Mouse (Mus musculus) cerebellum, postnatal 4 days (tissue): ENCODE data around the gene Mical2.
A peak's percentile ranks its signal among the peaks of the same experiment; 100 is the strongest.

ENCODE experiments used
- DNase-seq, 2 experiments: peaks; one replicate each; pipeline ENCODE4 v3.0.0; 2022; ENCODE audit warnings: low spot score in 2 of 2, mixed read lengths in 1 of 2

Gene Mical2

DNA sequence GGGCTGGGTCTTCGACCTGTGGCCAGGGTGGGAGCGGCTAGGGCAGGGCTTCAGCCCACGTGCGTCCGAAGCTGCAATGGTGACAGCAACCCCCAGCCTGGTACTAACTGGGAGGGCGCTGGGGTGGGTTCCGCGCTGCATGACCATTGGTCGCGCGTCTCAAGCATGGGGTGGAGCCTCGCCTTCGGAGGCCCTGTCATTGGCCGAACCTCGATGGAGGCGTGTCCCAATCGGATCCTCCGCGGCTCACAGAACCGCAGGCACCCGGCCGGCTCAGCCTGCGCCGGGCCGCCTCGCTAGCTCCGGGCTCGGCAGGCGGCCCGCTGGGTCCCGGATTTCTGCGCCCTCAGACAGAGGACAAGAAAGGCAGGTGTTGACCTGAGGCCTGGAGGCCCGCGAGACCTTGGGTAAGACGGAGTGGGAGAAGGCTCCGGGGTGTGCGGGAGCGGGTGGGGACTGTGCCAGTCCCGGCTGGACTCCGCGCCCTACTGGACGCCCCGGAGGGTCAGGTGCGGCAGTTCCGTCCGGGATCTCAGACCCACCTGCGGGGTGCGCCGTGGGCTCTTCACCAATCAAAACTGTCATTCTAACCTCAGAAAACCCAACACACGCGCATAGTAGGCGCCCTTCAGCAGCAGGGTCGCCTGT is at the start of gene Mical2:
Mical2 (plus strand) TSS at position 242 of the 648 bp plus-strand sequence.
- peak; percentile 60 to 84 for DNase-seq

DNA sequence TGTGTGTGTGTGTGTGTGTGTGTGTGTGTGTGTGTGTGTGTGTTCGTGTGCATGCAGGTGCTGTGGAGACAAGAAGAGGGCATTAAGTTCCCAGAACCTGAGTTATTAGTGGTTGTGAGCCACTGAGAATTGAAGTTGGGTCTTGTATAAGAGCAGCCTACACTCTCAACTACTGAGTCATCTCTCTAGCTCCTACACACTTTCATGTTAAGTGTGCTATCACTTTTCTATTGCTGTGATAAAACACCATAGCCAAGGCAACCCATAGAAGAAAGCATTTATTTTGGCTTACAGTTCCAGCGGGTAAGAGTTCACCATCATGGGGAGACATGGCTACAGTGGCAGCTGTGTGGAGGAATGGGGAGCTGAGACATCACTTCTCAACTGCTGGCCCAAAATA is 49.0 kb upstream of the Mical2 start:
- DNase-seq: no peak

- DNase-seq: peak; percentile 73 to 89
Measured at GRCm38 (mm10) chr7:112180235-112180705, 45.4 kb upstream of the Mical2 start.

- DNase-seq: peak; percentile 89 to 92
Measured at GRCm38 (mm10) chr7:112183258-112183841, 42.3 kb upstream of the Mical2 start.

GRCm38 (mm10) chr7:112184519-112185225 is 41.0 kb upstream of the Mical2 start:
- no peak for DNase-seq

DNA sequence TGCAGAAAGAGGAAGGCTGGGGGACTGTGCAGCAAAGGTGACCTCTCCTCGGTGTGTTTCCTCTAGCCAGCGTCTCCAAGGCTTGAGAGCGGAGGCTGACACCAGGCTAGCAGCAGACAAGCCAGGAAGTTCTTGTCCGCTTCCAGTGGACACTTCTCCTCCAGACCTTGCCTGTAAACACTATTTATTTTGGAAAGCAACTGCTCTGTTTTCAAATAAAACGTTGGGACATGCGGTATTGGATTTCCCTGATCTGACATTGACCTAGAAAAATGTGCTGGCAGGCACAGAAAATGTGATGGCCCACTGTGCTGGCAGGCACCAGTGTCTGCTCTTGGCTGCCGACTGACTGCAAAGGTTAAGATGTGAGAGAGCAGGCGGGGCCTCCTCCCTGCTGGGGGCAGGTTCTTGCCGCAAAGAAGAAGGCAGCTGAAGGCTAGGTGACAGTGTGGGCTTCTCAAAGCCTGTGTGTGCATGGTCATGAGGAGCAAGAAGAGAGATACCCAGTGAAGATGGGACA is 40.4 kb upstream of the Mical2 start:
- DNase-seq: no peak

- DNase-seq: no peak
Measured at GRCm38 (mm10) chr7:112186871-112187270, 38.8 kb upstream of the Mical2 start.

- no peak for DNase-seq
Measured at GRCm38 (mm10) chr7:112187536-112188459, 37.9 kb upstream of the Mical2 start.

- no peak for DNase-seq
Measured at GRCm38 (mm10) chr7:112192237-112192636, 33.4 kb upstream of the Mical2 start.

GRCm38 (mm10) chr7:112192778-112193177 is 32.9 kb upstream of the Mical2 start:
- DNase-seq: no peak

DNA sequence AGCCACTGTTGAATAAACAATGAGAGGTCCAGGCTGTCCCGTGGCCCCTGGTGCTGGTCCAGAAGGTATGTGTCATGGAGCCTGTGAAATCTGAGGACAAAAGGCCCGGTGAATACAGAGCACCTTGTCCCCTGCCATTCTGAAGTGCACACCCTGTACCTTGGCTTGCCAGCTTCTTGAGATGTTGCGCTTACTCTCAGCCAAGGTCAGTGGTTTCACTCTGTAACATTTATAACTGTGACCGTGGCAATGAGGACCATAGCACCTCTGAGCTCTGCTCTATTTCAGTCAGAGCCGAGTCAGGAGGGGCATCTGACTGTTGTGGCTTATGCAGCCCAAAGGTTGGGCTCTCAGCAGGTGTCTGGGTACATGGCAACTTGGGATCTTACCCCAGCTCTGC is 31.4 kb upstream of the Mical2 start:
- no peak for DNase-seq

DNA sequence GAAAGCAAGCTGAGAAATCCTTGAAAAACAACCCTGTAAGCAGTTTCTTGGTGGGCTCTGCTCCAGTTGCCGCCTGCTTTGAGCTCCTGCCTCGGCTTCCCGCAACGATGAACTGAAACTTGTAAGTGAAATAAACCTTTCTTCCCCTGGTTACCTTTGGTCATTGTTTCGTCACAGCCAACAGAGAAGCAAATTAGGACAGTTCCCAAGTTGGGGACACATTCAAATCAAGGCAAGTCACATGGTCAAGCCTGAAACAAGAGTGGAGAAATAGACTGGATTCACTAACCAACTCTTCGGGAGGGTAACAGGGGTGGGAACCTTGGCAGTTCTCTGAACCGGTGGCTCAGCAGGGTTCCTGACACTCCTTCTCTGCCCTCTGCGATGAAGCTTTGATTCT is 28.2 kb upstream of the Mical2 start:
- no peak for DNase-seq

DNA sequence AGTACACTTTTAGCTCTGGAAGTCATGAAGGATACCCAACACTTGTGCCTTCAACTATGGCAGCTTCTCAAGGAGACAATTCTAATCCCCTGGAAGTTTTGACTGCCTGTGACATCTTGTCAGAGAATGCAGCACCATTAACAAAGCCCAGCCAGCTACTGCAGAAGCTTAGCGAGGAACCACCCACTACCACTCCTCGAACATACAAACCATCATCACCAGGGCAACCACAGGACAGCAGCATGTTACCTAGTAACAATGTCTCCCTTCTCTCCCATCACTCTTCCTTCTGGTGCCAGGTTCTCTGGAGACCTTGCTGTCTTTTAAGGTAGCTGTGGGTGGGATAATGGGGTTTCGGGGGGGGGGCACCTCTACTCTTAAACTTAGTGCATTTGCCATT is 26.3 kb upstream of the Mical2 start:
- no peak for DNase-seq

GRCm38 (mm10) chr7:112200761-112201160 is 24.9 kb upstream of the Mical2 start:
- no peak for DNase-seq

DNA sequence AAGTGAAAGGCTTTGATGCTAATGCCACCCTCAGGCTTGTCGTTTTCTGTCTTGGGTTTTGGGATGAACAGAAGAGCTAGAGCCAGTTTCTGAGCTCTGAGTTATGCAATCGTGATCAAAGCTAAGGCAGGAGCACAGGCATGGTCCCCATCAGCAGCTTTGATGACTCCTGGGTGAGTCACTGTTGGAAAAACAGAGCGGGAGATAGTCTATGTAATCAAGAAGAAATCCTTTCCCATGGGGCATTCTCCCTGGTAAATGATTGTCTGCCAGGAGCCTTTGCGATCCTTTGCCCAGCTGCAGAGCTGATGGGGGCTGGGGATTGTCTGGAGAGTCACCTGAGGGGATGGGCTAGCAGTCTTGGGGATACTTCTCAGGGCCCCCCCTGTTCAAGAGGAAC is 23.5 kb upstream of the Mical2 start:
- no peak for DNase-seq

DNA sequence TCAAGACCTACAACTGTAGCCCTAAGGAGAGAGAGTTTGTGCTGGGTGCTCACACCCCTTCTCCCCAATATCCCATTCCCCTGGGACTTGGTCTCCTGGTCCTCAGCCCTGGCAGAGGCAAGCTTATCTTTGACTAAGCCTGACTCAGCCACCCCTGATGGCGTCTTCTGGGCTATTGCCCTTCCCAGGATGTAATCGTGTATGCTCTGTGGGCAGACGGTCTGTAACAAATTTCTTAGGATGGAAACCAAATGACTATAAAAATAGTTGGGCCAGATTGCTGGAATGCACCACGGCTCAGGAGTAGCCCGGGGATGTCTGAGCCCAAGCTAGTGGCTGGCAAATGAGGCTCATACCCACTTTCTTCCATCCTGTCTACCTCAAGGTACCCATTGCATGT is 22.8 kb upstream of the Mical2 start:
- DNase-seq: no peak

- DNase-seq: no peak
Measured at GRCm38 (mm10) chr7:112203937-112204336, 21.7 kb upstream of the Mical2 start.

DNA sequence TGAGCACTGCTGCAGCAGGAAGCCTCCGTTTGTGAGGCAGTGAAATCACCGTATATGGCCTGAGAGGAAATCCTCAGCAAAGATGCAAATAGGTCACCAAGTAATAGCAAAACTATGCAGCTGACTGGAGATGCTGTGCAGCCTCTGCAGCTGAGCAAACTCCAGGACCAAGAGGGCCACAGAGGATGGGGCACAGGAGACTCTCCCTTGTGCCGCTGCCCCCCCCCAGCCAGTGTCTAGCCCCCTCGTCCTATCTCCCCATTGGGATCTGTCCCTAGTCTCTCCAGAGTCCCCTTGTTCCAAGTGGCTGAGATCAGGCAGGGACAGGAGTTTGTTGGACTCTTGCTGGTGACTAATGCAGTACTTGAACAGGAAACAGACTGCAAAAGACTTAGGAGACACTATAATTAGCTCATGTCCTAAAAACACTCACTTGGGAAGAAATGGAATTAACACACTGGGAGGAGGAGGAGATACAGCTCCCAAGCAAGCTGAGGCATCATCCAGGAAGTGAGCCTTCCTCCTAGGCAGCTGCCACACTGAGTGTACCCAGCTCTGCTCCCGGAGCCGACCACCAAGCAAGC is 21.2 kb upstream of the Mical2 start:
- DNase-seq: no peak

GRCm38 (mm10) chr7:112205513-112205912 is 20.1 kb upstream of the Mical2 start:
- no peak for DNase-seq

GRCm38 (mm10) chr7:112207717-112208116 is 17.9 kb upstream of the Mical2 start:
- no peak for DNase-seq
